Mouse (Mus musculus): Measurements from ENCODE around the gene Med23. TPM values are rescaled to one million over a fixed set of nuclear protein-coding genes. Genes with fewer than 3 reads are reported as not detected.
A peak's percentile ranks its signal among the peaks of the same experiment; 100 is the strongest.

The Med23 gene
- 29.4 and 32.7 TPM in 2 replicates for polyA plus RNA-seq (2015; fragmentation: Nextera tagmentation; extraction: Ambion mirVana)

- H3K4me3 ChIP-seq: peak within 1 kb of the TSS; percentile 53
- under 1% methylated on average over 36 of the region's 36 CpGs for WGBS
- H3K9me3 ChIP-seq: no peaks in the 10 kb centered on the region
- peak within 1 kb of the TSS; percentile 52 for H3K4me2 ChIP-seq (replicated peaks)
- peak within 1 kb of the TSS; percentile 50; the same call in 1 of the 2 replicates for H3K27ac ChIP-seq (replicated peaks)
- H3K27me3 ChIP-seq: no peaks in the 10 kb centered on the region
- peaks cover 22% of the 10 kb centered on the region for H3K36me3 ChIP-seq
- peaks cover 7% of the 10 kb centered on the region for H3K4me1 ChIP-seq
- peak; percentile 100 for ATAC-seq (replicated peaks)
- H3K9ac ChIP-seq (replicated peaks): peak within 1 kb of the TSS; percentile 64
These were observed at the start of gene Med23 for GRCm38 (mm10) chr10:24869760-24870290. Gene Med23, plus strand, starts transcription at chr10:24869986.

GRCm38 (mm10) chr10:24821990-24822676 lies 47.7 kb upstream of the Med23 start:
- ATAC-seq (replicated peaks): no peak
- H3K27ac ChIP-seq (replicated peaks): no peak overlapping the region
- H3K9ac ChIP-seq (replicated peaks): no peak overlapping the region
- H3K4me1 ChIP-seq: no peaks in the 10 kb centered on the region
- H3K4me3 ChIP-seq: no peak overlapping the region
- H3K9me3 ChIP-seq: no peaks in the 10 kb centered on the region
- H3K27me3 ChIP-seq: no peaks in the 10 kb centered on the region
- no peaks in the 10 kb centered on the region for H3K36me3 ChIP-seq
- WGBS: 87% methylated on average over 4 of the region's 4 CpGs
- no peak overlapping the region for H3K4me2 ChIP-seq (replicated peaks)

GRCm38 (mm10) chr10:24822842-24823241 lies 46.9 kb upstream of the Med23 start:
- WGBS: 76% methylated on average over 1 of the region's 1 CpGs
- Histone ChIP-seq H3K4me2 (replicated peaks) (no peak overlapping the region), H3K27ac (replicated peaks) (no peak overlapping the region), H3K4me3 (no peak overlapping the region), H3K9me3 (no peaks in the 10 kb centered on the region), H3K36me3 (no peaks in the 10 kb centered on the region), H3K4me1 (no peaks in the 10 kb centered on the region), H3K27me3 (no peaks in the 10 kb centered on the region), H3K9ac (replicated peaks) (no peak overlapping the region)
- no peak for ATAC-seq (replicated peaks)

GRCm38 (mm10) chr10:24823265-24823664 lies 46.5 kb upstream of the Med23 start:
- no peaks in the 10 kb centered on the region for H3K4me1 ChIP-seq
- H3K27me3 ChIP-seq: no peaks in the 10 kb centered on the region
- H3K36me3 ChIP-seq: no peaks in the 10 kb centered on the region
- 70% methylated on average over 1 of the region's 1 CpGs for WGBS
- ATAC-seq (replicated peaks): no peak
- no peak overlapping the region for H3K4me2 ChIP-seq (replicated peaks)
- H3K27ac ChIP-seq (replicated peaks): no peak overlapping the region
- H3K9me3 ChIP-seq: no peaks in the 10 kb centered on the region
- no peak overlapping the region for H3K4me3 ChIP-seq
- H3K9ac ChIP-seq (replicated peaks): no peak overlapping the region

GRCm38 (mm10) chr10:24823697-24824535 lies 45.9 kb upstream of the Med23 start:
- 87% methylated on average over 16 of the region's 16 CpGs for WGBS
- Histone ChIP-seq H3K36me3 (no peaks in the 10 kb centered on the region), H3K27me3 (no peaks in the 10 kb centered on the region), H3K27ac (replicated peaks) (no peak overlapping the region), H3K4me3 (no peak overlapping the region), H3K4me2 (replicated peaks) (no peak overlapping the region), H3K9me3 (no peaks in the 10 kb centered on the region), H3K9ac (replicated peaks) (no peak overlapping the region), H3K4me1 (no peaks in the 10 kb centered on the region)
- no peak for ATAC-seq (replicated peaks)

GRCm38 (mm10) chr10:24824621-24825020 lies 45.2 kb upstream of the Med23 start:
- WGBS: 71% methylated on average over 8 of the region's 8 CpGs
- H3K27ac ChIP-seq (replicated peaks): no peak overlapping the region
- ATAC-seq (replicated peaks): no peak

GRCm38 (mm10) chr10:24825456-24826081 lies 44.2 kb upstream of the Med23 start:
- no peak for ATAC-seq (replicated peaks)
- WGBS: 81% methylated on average over 7 of the region's 7 CpGs
- Histone ChIP-seq H3K9me3 (no peaks in the 10 kb centered on the region), H3K36me3 (no peaks in the 10 kb centered on the region), H3K4me1 (no peaks in the 10 kb centered on the region), H3K27ac (replicated peaks) (no peak overlapping the region), H3K27me3 (no peaks in the 10 kb centered on the region), H3K4me2 (replicated peaks) (no peak overlapping the region), H3K4me3 (no peak overlapping the region), H3K9ac (replicated peaks) (no peak overlapping the region)

More at GRCm38 (mm10) chr10:24824621-24825020, 45.2 kb upstream of the Med23 start:
- no peaks in the 10 kb centered on the region for H3K36me3 ChIP-seq
- no peak overlapping the region for H3K4me3 ChIP-seq
- H3K27me3 ChIP-seq: no peaks in the 10 kb centered on the region
- no peaks in the 10 kb centered on the region for H3K9me3 ChIP-seq
- H3K4me2 ChIP-seq (replicated peaks): no peak overlapping the region
- no peak overlapping the region for H3K9ac ChIP-seq (replicated peaks)
- no peaks in the 10 kb centered on the region for H3K4me1 ChIP-seq

- 15% methylated on average over 6 of the region's 6 CpGs for WGBS
- no peak overlapping the region for H3K4me3 ChIP-seq
- H3K4me1 ChIP-seq: no peaks in the 10 kb centered on the region
- H3K4me2 ChIP-seq (replicated peaks): no peak overlapping the region
- no peaks in the 10 kb centered on the region for H3K27me3 ChIP-seq
- ATAC-seq (replicated peaks): no peak
- no peaks in the 10 kb centered on the region for H3K36me3 ChIP-seq
- no peak overlapping the region for H3K9ac ChIP-seq (replicated peaks)
- H3K27ac ChIP-seq (replicated peaks): no peak overlapping the region
- H3K9me3 ChIP-seq: no peaks in the 10 kb centered on the region
These were observed 43.7 kb upstream of the Med23 start for GRCm38 (mm10) chr10:24826130-24826529.

- whole genome bisulfite sequencing: 92% methylated on average over 4 of the region's 4 CpGs
These were observed 41.6 kb upstream of the Med23 start for GRCm38 (mm10) chr10:24828136-24828535.

GRCm38 (mm10) chr10:24830448-24830847 lies 39.3 kb upstream of the Med23 start:
- Histone ChIP-seq H3K4me3 (no peak overlapping the region), H3K36me3 (no peaks in the 10 kb centered on the region), H3K9ac (replicated peaks) (no peak overlapping the region), H3K4me1 (peaks cover under 1% of the 10 kb centered on the region), H3K9me3 (no peaks in the 10 kb centered on the region), H3K27ac (replicated peaks) (no peak overlapping the region), H3K4me2 (replicated peaks) (no peak overlapping the region), H3K27me3 (no peaks in the 10 kb centered on the region)
- WGBS: 93% methylated on average over 5 of the region's 5 CpGs
- ATAC-seq (replicated peaks): no peak

More at GRCm38 (mm10) chr10:24828136-24828535, 41.6 kb upstream of the Med23 start:
- no peaks in the 10 kb centered on the region for H3K27me3 ChIP-seq
- no peak for ATAC-seq (replicated peaks)
- H3K27ac ChIP-seq (replicated peaks): no peak overlapping the region
- H3K4me3 ChIP-seq: no peak overlapping the region
- no peaks in the 10 kb centered on the region for H3K9me3 ChIP-seq
- no peaks in the 10 kb centered on the region for H3K4me1 ChIP-seq
- H3K4me2 ChIP-seq (replicated peaks): no peak overlapping the region
- no peaks in the 10 kb centered on the region for H3K36me3 ChIP-seq
- no peak overlapping the region for H3K9ac ChIP-seq (replicated peaks)

- H3K27ac ChIP-seq (replicated peaks): no peak overlapping the region
- 65% methylated on average over 14 of the region's 15 CpGs for WGBS
- ATAC-seq (replicated peaks): no peak
- H3K36me3 ChIP-seq: no peaks in the 10 kb centered on the region
- no peak overlapping the region for H3K9ac ChIP-seq (replicated peaks)
- H3K4me3 ChIP-seq: no peak overlapping the region
- no peaks in the 10 kb centered on the region for H3K9me3 ChIP-seq
- H3K4me1 ChIP-seq: peaks cover 8% of the 10 kb centered on the region
- no peak overlapping the region for H3K4me2 ChIP-seq (replicated peaks)
- no peaks in the 10 kb centered on the region for H3K27me3 ChIP-seq
These were observed 38.2 kb upstream of the Med23 start for GRCm38 (mm10) chr10:24831377-24832095.
